Mouse (Mus musculus) T-helper 2 cell (primary cell): ENCODE data around the gene Rbm42.

ENCODE experiments used
- in situ Hi-C: fragments of 300-600 bp; cut with MboI, MseI; formaldehyde crosslinking; loops from one replicate; pipeline ENCODE4 v1.15.1; 2025; ENCODE audit warnings: high pct_unique_total_duplicates

The Rbm42 gene

DNA sequence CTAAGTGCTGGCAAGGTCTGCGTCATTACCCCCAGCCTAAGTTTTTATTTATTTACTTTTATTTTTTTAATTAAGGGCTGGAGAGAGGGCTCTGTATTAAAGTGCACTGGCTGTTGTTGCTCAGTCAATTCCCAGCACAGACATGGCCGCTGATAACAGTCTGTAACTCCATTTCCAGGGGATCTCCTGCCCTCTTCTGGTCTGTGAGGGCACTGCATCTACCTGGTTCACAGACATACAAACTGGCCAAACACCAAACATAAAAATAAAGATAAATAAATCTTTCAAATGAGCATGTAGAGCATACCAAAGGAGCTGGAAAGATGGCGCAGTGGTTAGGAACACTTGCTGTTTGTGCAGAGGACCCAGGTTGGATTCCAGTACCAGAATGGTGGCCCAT lies 30.9 kb downstream of the Rbm42 start:
- in situ Hi-C loops: loop anchor here (5.0 kb wide), 1 partner anchor 37 kb away; no protein-coding TSS in a partner anchor

DNA sequence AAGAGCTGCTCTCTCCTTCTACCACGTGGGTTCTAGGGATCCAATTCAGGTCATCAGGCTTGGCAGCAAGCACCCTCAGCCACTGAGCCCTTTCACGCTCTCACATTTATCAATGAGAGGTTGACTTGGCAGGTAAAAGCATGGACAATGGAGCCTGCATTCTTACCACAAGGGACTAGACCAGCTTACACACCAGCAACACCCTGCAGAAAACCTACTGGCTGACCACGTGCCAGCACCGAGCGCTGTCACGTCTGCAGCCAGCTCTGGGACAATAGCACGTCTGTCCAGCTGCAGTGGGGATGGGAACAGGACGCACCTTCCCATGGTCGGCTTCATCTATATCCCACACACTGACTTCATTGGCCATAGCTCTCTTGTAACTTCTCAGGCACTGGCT lies 31.5 kb downstream of the Rbm42 start:
- in situ Hi-C loops: loop anchor here (5.0 kb wide), 1 partner anchor 36 kb away; no protein-coding TSS in a partner anchor

- in situ Hi-C loops: loop anchor here (5.0 kb wide), 1 partner anchor 33 kb away; no protein-coding TSS in a partner anchor
Observed at GRCm38 (mm10) chr7:30615049-30615760, 34.9 kb downstream of the Rbm42 start.

- in situ Hi-C loops: loop anchor here (5.0 kb wide), 1 partner anchor 122 kb away; the partner anchor contains the start of gene Prodh2
Observed at GRCm38 (mm10) chr7:30614454-30614853, 35.7 kb downstream of the Rbm42 start.

DNA sequence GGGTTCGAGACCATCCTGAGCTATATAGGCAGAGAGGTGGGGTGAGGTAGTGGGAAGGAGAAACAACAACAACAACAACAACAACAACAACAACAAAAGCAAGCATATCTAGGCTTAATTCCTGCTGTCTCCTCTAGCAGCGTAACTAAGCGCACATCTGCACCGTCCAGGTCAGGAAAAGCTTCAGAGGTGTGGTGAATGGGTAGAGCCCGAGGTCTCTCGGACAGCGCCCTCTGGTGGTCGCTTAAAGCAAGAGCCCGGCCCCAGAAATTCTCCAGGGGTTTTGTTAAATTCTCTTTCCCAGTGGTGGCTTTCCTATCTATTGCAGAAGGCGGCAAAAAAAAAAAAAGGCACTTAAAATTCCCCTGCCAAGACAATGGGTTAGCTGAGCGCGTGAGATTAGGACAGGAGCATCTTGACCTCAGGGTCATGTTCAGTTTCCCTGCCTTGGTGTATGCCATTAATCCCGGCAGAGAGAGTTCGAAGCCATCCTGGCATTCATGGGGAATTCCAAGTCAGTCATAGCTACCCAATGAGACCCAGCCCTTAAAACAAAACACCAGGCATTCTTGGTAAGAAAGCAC lies 36.5 kb downstream of the Rbm42 start:
- in situ Hi-C loops: loop anchor here (5.0 kb wide), 1 partner anchor 121 kb away; the partner anchor contains the start of gene Prodh2

DNA sequence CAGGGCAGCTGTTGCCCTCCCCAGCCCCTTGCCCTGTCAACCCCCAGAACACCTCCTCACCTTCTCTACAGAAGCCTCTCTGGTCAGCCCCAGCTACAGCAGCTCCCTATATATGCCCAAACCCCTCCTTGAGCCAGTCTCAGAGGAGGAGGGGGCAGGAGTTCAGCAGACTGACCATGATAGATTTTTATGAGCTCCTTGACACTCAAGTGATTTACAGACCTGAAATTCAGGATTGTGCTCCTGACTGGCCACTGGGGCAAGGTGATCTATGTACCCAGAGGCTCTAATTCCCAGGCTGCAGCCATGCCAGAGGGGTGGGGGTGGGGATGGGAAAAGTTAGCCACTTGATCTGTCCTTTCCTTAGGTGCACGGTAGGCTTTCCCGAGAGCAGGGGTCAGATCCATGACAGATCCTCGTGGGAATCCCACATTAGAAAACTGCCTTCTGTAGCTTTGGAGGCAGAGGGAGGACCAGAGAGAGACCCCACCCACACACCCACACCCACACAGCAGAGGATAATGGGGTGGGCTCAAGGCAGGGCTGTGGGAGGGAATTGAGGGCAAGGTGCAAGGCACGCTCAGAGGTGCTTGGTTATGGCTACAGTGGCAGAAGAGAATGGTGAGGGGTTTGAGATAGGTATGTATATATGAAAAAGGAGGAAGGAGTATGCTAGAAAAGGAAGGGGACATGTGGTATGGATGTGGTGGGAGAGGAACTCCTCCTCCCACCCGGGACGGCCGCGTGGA lies 37.3 kb downstream of the Rbm42 start, which contains the start of gene Upk1a:
Gene Upk1a (minus strand): TSS at position 194 of the 749 bp plus-strand sequence.
- in situ Hi-C loops: loop anchor here (5.0 kb wide), 1 partner anchor 121 kb away; the partner anchor contains the start of gene Prodh2

DNA sequence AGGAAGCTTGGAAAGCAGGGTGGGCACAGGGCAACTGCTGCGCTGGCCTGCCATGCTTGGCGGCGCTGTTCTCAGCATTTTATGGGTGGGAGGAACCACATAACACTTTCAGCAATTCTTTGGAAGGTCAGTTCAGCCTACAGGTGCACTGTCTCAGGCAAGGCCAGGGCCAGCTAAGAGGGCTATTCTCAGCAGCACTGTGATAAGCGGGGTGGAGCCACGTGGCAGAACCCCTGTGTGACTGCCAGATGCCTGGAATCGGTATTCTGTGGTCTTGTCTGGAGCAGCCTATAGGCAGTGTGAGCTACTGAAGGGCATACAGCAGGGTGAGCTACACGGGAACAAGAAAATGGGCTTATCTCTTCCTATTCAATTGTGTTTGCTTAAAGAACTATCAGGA lies 40.1 kb downstream of the Rbm42 start:
- in situ Hi-C loops: loop anchor here (5.0 kb wide), 1 partner anchor 118 kb away; the partner anchor contains the start of gene Prodh2

- in situ Hi-C loops: no loop called here
Observed at GRCm38 (mm10) chr7:30608476-30608875, 41.6 kb downstream of the Rbm42 start.

DNA sequence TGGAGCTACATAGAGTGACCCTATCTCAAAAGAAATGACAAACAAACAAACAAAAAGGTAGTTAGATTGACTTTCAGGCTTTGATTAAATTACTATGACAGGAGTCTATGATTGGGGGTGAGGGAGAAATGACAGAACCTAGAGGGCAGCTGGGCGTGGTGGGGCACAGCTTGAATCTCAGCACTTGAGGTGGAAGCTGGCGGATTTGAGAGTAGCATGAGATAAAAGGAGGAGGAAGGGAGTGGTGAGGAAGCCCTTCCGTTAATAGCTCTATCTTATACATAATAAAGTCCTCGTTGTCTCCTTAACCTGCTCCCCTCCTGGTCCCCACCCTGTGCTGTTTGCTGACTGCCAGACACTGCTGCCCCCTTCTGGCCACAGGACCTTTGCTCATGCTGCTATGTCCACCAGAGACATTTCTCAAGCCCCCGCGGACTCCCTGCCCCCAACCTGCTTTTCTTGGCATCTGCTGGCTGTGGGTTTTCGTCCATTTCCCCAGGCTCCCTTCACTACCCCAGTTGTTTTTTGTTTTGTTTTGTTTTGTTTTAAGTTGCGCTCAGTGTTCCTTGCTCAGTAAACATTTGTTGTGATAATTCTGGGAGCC lies 42.3 kb downstream of the Rbm42 start:
- in situ Hi-C loops: no loop called here

DNA sequence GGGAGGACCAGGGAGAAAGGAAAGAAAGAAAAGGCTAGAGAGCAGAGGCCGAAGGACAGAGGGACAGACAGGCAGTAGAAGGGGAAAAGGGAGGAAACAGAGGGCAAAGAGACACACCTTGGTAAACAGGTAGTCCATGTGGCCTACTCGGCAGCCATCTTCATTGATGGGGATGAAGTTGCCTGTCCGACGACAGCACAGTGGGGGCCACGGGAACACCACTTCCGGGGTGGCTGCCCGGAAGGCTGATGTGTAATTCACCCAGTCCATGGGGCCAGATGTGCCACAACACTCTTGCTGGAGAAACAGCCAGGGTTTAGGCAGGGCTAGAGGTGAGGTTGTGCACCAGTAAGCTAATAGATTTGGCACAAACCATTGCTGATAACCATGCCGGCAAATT lies 45.2 kb downstream of the Rbm42 start:
- in situ Hi-C loops: no loop called here

GRCm38 (mm10) chr7:30604424-30604823 lies 45.7 kb downstream of the Rbm42 start:
- in situ Hi-C loops: no loop called here

DNA sequence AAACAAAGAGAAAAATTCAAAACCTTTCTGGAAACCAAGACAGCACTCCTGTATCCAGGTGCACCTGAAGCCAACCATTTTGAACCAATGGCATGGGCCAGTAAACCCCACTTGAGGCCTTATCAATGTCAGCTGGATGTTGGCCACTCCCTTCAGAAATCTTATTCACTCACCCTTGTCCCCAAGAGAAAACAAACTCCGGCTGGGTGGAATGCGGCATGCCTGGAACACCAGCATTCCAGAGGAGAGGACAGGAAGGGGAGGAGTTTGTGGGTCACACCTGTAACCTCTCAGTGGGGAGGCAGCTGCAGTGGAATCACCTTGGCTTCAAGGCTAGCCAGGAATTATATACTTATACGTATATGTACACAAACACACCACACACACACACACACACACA lies 47.5 kb downstream of the Rbm42 start:
- in situ Hi-C loops: no loop called here

DNA sequence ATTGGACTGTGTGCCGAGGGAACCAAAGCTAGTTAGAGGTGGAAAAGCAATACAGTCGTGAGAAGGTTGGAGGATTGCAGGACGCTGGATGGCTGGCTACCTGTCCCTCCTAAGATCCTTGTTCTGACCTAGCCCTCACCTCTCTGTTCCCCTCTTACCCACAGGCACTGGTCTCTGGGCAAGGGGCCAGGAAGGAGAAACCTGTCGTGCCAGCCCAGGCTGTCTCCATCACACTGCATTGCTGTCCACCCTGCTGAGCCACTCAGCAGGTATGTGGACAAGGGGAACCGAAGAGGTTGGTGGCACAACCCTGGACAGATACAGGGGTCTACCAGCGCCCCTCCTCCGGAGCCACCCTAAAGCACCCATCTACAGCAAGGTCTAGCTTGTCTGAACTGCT lies 49.5 kb downstream of the Rbm42 start:
- in situ Hi-C loops: no loop called here

GRCm38 (mm10) chr7:30599933-30600353 lies 50.2 kb downstream of the Rbm42 start:
- in situ Hi-C loops: no loop called here

DNA sequence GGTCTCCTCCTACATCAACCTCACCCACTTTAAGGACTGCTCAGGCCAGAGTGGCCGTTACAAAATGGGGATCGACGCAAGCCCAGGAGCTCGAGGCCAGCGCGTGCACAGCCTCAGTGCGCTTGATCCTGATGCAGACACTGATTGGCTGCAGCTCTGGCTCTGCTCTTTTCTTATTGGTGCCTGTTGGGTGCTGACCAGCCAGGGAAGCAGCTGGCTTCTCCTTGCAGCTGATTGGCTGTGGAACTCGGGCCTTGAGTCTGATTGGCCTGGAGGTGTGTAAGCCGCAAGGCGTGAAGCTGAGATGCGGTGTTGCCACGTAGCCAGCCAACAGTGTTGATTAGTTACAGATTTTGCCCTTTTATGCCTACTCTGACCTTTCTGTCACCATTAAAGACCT lies 51.3 kb downstream of the Rbm42 start, which contains the start of gene Zbtb32:
Gene Zbtb32 (minus strand): TSS at position 124 of the 400 bp plus-strand sequence.
- in situ Hi-C loops: no loop called here

- in situ Hi-C loops: no loop called here
Observed at GRCm38 (mm10) chr7:30596811-30597210, 53.3 kb downstream of the Rbm42 start.

- in situ Hi-C loops: no loop called here
Observed at GRCm38 (mm10) chr7:30596093-30596492, 54.0 kb downstream of the Rbm42 start.

DNA sequence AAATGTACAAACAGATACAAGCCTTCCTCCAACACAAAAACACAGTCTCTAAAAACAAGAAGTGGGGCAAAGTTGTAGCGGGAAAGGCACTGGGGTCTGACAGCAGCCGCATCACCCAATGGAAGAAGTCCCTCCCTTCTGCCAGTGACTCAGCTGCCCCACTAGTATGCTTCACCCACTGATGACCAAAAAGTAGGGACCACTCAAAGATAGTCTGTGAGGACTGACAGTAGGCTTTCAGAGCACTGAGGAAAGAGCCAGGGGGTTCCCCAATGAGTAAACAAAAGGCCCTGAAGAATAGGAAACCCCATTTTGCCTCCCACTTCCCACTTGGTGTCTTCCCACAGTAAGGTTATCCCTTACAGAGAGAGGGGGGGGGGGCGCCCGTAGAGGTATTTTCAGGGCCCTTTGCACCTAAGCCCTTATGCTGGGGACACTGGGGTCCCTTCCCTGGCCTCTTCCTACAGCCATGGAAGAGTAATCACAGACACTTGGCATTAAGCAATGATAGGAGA lies 55.5 kb downstream of the Rbm42 start:
- in situ Hi-C loops: no loop called here

- in situ Hi-C loops: no loop called here
Observed at GRCm38 (mm10) chr7:30593579-30594509, 56.3 kb downstream of the Rbm42 start.

DNA sequence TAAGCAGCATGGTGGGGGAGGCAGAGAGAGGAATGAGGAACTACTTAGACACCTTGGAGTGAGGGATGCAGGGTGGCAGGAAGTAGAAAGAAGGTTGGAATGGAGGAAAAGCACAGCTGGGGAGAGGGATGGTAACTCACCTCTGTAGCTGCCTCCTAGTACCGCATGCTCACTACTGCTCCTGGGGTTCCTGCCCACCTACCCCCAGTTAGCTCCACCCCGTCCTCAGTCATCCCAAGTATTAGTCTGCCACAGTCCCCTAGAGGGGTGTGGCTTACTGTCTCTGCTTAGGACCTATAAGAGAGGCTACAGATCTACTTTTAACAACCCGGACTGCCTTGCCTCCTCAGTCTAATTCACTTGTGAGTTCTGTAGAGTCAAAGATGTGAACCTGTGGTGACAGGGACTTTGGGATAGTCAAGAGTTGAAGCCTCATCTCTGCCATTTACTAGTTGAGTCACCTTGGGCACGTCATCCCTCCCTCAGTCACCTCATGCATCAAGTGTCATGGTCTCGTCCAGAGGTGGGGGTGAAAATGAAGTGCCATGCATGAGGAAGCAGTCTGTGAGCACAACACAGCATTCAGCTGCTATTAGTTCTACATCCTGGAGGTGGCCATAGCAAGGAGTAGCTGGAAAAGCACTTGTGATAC lies 57.2 kb downstream of the Rbm42 start:
- in situ Hi-C loops: no loop called here
